Mouse (Mus musculus) bone marrow, adult 2 months (tissue): Measurements from ENCODE around the gene Arhgef10l. TPM values are rescaled to one million over a fixed set of nuclear protein-coding genes. Genes with fewer than 3 reads are reported as not detected.

Experiments used
- H3K27ac ChIP-seq: fragments of 200-500 bp; 2 replicates; pipeline ENCODE4 v1.5.1; 2012; ENCODE audit warnings: low read depth, mild to moderate bottlenecking, control low read depth, inconsistent platforms, low read length; ENCODE audit not compliant: control insufficient read depth, poor library complexity, insufficient read depth
- H3K4me1 ChIP-seq: fragments of 200-500 bp; 2 replicates; pipeline ENCODE4 v1.6.1; 2011; ENCODE audit warnings: low read length; ENCODE audit not compliant: control insufficient read depth, insufficient read depth
- H3K4me3 ChIP-seq: fragments of 200-500 bp; replicated peaks from 2 replicates; pipeline ENCODE3; 2011; ENCODE audit warnings: mild to moderate bottlenecking, low read depth, low read length, control low read depth; ENCODE audit not compliant: control insufficient read depth
- CTCF ChIP-seq: fragments of 200-500 bp; IDR thresholded peaks from 2 replicates; pipeline ENCODE4 v1.5.1; 2011; ENCODE audit warnings: low read length, control low read depth; ENCODE audit not compliant: control insufficient read depth, insufficient read depth
- POLR2A ChIP-seq: fragments of 200-500 bp; IDR thresholded peaks from 2 replicates; pipeline ENCODE4 v1.6.1; 2011; ENCODE audit warnings: low read depth, mild to moderate bottlenecking, control low read depth, low read length, borderline replicate concordance; ENCODE audit not compliant: control insufficient read depth
- whole genome bisulfite sequencing: fragments of 180-500 bp; shearing (Covaris S2); methylation state at CpG from one replicate; pipeline ENCODE4 v1.1.7; 2018; 5-methylcytosine and 5-hydroxymethylcytosine counted together
- polyA plus RNA-seq: library from polyadenylated mRNA; stranded (reverse); fragments of >200 nt; gene quantifications from 2 replicates; pipeline ENCODE4 v1.2.4, GENCODE M21; 2011; ENCODE audit warnings: low replicate concordance; ENCODE audit not compliant: missing spikeins, insufficient read depth, insufficient read length

The Arhgef10l gene
- polyA plus RNA-seq, 1 experiment: 11.0 TPM

GRCm38 (mm10) chr4:140539125-140539524 lies 126.7 kb downstream of the Arhgef10l start:
- Histone ChIP-seq H3K4me1 (no peaks in the 10 kb centered on the region), H3K4me3 (no peak overlapping the region), H3K27ac (no peak overlapping the region)
- WGBS: 51% methylated on average over 11 of the region's 11 CpGs
- TF ChIP-seq CTCF: peak; percentile 62
- TF ChIP-seq POLR2A: no peak

- Histone ChIP-seq H3K4me1 (no peaks in the 10 kb centered on the region), H3K27ac (no peak overlapping the region), H3K4me3 (no peak overlapping the region)
- no peak for TF ChIP-seq POLR2A
- no peak for TF ChIP-seq CTCF
- WGBS: 70% methylated on average over 5 of the region's 5 CpGs
Measured at GRCm38 (mm10) chr4:140537561-140538021, 128.2 kb downstream of the Arhgef10l start.

GRCm38 (mm10) chr4:140535323-140535722 lies 130.5 kb downstream of the Arhgef10l start:
- no peak for TF ChIP-seq POLR2A
- TF ChIP-seq CTCF: no peak

GRCm38 (mm10) chr4:140532270-140532669 lies 133.5 kb downstream of the Arhgef10l start:
- TF ChIP-seq POLR2A (no peak), CTCF (no peak)
- 80% methylated on average over 15 of the region's 15 CpGs for WGBS
- Histone ChIP-seq H3K4me3 (no peak overlapping the region), H3K4me1 (no peaks in the 10 kb centered on the region), H3K27ac (no peak overlapping the region)

More at GRCm38 (mm10) chr4:140535323-140535722, 130.5 kb downstream of the Arhgef10l start:
- H3K27ac ChIP-seq: no peak overlapping the region
- no peaks in the 10 kb centered on the region for H3K4me1 ChIP-seq
- H3K4me3 ChIP-seq: no peak overlapping the region
- 86% methylated on average over 8 of the region's 8 CpGs for WGBS

GRCm38 (mm10) chr4:140531024-140531423 lies 134.8 kb downstream of the Arhgef10l start:
- WGBS: 62% methylated on average over 9 of the region's 9 CpGs

GRCm38 (mm10) chr4:140529735-140530134 lies 136.1 kb downstream of the Arhgef10l start:
- Histone ChIP-seq H3K4me3 (no peak overlapping the region), H3K27ac (no peak overlapping the region), H3K4me1 (no peaks in the 10 kb centered on the region)
- TF ChIP-seq POLR2A: no peak
- TF ChIP-seq CTCF: no peak
- 85% methylated on average over 14 of the region's 14 CpGs for WGBS

More at GRCm38 (mm10) chr4:140531024-140531423, 134.8 kb downstream of the Arhgef10l start:
- no peaks in the 10 kb centered on the region for H3K4me1 ChIP-seq
- no peak overlapping the region for H3K27ac ChIP-seq
- no peak overlapping the region for H3K4me3 ChIP-seq
- TF ChIP-seq CTCF: no peak
- no peak for TF ChIP-seq POLR2A

- TF ChIP-seq CTCF (no peak), POLR2A (no peak)
- WGBS: 81% methylated on average over 5 of the region's 5 CpGs
Measured at GRCm38 (mm10) chr4:140528443-140528842, 137.4 kb downstream of the Arhgef10l start.

GRCm38 (mm10) chr4:140525674-140526177 lies 140.1 kb downstream of the Arhgef10l start:
- TF ChIP-seq POLR2A: no peak
- no peak for TF ChIP-seq CTCF
- Histone ChIP-seq H3K4me3 (no peak overlapping the region), H3K27ac (no peak overlapping the region), H3K4me1 (no peaks in the 10 kb centered on the region)
- WGBS: 77% methylated on average over 10 of the region's 10 CpGs

More at GRCm38 (mm10) chr4:140528443-140528842, 137.4 kb downstream of the Arhgef10l start:
- H3K4me1 ChIP-seq: no peaks in the 10 kb centered on the region
- no peak overlapping the region for H3K4me3 ChIP-seq
- no peak overlapping the region for H3K27ac ChIP-seq

GRCm38 (mm10) chr4:140524927-140525326 lies 140.9 kb downstream of the Arhgef10l start:
- H3K27ac ChIP-seq: no peak overlapping the region
- TF ChIP-seq CTCF: no peak
- no peak for TF ChIP-seq POLR2A
- WGBS: 90% methylated on average over 13 of the region's 13 CpGs
- no peaks in the 10 kb centered on the region for H3K4me1 ChIP-seq
- no peak overlapping the region for H3K4me3 ChIP-seq
